Mouse (Mus musculus) thymus, adult 18-20 months (tissue): ENCODE data around the gene Rpl27.
"Not testable (repeated sequence)": the region's sequence is repeated elsewhere in the genome, so short reads cannot be mapped to it uniquely, and the experiment has no call there.

Experiments used
- DNase-seq, 2 experiments: peaks; one replicate each; pipeline ENCODE4 v3.0.0; 2022; ENCODE audit warnings: mixed read lengths in 2 of 2

The Rpl27 gene

DNA sequence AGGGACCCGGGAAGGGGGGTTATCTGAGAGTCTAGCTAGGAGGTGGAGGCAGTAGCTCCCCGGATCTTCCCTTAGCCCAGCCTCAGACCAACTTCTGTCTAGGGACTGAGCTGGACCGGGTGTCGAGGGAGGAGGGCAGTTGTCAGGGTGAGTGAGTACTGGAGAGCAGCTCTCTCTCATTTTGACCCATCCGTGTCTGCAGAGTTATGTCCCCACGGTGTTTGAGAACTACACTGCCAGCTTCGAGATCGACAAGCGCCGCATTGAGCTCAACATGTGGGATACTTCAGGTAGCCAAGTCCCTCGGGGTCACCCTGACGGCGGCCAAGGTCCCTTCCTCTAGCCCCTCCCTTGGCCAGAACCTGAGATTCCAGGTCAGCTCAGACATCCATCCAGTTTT, 26.6 kb downstream of the Rpl27 start:
- no peak for DNase-seq

DNA sequence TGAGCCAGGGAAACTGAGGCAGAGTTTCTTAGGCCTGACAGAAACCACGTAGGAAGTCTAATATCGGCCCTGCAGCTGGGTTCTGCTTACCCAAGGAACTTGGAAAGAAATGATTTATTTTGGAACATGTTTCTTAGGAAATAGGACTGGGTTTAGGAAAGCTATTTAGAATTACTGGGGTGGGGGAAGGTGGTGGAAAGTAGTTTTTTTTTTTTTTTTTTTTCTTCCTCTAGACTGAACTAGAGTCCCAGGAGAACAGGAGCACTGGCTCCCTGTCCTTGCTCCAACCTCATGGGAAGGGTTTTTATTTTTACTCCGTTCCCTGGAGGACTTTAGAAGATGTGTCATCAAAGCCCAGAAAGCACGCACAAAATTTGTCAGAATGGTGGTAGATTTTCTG, 27.1 kb downstream of the Rpl27 start:
- DNase-seq = no peak

DNA sequence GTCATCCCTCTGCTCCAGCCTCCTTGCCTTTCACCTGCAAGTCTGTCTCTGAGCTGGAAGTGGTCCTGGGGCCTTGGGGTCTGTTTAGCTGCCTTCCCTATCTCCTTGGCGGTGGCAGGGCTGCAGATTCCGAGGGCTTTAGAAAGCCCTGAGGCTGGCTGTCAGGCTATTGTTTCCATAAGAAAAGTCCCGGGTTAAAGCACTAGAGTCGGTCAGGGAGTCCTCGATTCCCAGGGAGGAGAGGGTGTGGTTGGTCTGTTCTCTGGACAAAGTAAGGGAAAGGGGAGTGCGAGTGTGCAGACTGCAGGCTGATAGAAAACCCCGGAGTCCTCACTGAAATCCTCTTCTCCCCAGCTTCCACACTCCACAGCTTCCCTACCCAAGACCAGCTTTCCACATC, 28.1 kb downstream of the Rpl27 start:
- DNase-seq = no peak

DNA sequence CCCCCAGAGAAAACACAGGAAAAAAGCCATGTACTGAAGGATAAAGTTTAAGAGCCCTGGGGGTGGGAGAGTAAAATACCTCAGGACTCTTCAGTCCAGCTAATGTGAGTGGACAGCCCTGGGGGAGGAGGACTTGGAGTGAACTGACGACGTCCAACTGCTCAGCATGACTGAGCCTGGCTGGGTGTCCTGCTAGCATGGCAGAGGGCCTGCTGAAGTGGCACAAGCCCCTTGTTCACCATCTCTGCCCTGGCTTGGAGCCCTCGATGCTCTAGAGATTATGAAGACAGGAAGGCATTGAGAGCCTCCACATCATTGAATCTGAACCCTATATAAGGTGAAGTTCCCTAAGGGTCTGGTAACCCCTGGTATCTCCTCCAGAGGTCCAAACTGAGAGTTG, 29.8 kb downstream of the Rpl27 start:
- no peak for DNase-seq

DNA sequence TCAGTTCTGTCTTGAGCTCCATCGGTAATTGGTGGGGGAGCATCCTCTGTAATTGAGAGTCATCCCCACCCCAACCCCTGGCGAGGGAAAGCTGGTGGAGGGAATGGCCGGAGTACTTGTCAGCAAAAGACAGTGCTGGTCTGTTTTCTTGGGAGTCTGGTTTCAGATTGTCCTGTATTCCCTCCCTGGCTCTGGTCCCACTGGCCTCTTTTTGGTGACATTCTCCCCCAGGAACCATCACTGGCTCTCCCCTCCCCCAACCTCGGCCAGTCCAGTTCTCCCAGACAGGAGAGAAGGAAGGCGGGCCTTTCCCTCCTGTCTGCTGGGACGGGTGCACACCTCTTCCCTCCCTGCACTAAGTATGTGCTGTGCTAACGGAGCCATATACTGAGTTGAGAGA, 30.2 kb downstream of the Rpl27 start:
- DNase-seq = no peak

DNA sequence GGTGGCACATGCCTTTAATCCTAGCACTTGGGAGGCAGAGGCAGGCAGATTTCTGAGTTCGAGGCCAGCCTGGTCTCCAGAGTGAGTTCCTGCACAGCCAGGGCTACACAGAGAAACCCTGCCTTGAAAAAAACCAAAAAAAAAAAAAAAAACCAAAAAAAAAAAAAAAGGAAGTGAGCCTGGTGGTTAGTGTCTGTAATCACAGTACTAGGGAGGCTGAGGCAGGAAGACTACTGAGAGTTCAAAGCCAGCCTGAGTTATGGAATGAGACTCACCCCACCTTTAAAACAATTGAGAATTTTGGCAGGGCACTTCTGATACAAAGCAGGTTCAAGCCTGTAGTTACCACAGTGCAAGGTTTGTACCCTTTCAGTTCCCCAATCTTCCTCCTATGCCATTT, 31.6 kb downstream of the Rpl27 start:
- DNase-seq = not testable (repeated sequence)

DNA sequence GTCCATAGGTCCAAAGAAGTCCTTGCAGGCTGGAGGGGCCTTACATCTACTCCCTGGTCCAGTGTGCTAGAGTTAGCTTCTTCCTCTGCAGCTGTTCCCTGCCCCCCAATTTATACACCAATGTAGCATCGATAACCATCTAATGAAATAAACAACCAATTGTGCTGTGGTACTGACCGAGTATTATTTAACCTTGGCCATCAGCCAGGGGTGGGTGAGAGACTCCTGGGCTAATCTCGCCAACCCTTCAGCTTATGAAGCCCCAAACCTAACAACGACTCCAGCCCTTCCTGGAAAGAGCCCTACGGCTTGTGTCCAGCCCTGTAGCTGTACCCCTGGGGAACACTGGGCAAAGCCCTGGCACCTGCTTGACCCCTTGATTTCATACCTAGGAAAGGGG, 32.2 kb downstream of the Rpl27 start:
- no peak for DNase-seq

DNA sequence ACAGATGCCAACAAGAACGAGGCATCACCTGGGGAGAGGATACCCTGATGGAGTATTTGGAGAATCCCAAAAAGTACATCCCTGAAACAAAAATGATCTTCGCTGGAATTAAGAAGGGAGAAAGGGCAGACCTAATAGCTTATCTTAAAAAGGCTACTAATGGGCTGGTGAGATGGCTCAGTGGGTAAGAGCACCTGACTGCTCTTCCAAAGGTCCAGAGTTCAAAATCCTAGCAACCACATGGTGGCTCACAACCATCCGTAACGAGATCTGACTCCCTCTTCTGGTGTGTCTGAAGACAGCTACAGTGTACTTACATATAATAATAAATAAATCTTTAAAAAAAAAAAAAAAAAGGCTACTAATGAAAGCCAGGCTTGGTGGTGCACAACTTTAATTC, 34.3 kb downstream of the Rpl27 start:
- not testable (repeated sequence) for DNase-seq

DNA sequence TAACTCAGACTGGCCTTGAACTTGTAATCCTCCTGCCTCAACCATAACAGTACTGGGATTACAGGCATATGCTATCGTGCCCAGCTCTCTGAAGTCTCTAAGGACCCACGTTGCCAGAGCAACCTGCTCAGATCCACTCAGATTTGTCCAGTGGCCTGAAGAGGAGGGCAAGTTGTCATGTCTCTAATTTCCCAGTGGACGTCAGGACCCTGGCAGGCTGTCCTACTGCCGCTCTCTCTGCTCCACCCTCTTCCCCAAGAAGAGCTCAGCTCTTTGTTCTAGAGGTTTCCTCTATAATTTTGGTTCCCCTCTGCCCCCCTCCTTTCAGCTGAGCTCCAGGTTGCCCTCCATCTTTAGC, 35.1 kb downstream of the Rpl27 start:
- DNase-seq = no peak

DNA sequence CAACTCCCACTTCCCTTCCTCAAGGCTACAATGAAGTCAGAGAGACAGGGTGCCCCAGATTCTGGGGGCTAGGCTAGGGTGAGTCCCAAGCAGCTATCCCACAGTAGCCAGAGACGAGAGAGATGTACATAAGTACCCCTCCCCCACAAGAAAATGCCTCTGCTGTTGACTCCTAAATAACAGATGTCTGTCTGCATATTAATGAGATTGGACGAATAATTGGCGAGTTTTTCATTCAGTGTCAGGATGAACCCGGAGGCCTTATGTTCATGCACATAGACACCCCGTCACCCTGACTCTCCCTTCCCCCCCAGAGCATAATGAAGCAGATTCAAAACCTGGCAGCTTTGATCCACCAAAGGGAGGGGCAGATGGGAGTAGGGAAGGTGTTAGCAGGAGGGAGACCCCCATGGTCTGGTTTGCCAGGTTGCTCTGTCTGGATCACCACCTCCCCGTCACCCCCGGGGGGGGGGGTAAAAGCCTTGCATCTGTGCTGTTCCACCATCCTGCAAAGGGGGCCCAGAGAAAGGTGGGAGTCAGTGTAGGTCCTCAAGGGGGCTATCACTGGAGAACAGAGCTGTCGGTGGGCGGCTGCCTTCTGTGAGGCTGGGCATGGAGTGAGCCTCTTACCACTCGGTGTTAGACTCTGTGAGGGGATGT, 35.6 kb downstream of the Rpl27 start:
- DNase-seq = no peak

DNA sequence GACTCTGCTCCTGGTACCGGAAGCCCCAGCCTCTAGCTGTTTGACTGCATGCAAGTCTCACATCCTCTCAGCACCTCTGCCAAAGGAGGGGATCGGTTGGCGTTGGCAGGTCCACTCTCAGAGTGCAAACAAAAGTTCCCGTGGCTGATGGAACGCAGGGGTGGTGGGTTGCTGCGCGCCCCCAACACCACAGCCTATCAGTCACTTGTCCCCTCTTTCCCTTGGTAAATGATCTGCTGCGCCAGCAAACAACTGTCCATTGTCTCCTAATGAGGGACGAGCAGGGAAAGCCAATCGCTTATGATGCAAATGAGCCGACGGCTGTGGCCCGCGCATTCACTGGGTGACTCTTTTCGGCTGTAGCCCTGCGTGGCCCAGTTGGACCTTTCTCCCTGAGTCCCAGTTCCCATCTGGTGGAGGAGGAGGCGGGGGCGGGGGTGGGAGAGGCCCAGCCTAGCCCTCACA, 37.1 kb downstream of the Rpl27 start:
- DNase-seq = no peak

DNA sequence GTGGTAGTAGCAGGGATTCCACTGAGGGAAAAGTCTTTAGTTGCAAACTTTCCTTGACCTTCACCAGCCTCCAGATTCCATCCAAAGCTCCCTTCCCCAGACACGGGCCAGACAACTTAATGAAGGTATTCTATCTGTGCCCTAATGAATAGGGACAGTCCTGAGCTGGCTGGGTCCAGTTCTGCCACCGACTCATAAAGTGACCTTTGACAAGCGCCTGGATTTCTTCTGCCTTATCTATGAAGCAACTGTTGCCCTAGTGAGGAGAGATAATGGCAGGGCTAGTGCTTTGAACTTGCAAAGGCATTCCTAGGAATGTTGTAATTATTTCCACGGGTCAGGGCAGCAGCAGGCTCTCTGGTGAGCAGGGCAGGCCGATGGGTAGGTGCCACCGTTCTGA, 38.8 kb downstream of the Rpl27 start:
- no peak for DNase-seq

DNA sequence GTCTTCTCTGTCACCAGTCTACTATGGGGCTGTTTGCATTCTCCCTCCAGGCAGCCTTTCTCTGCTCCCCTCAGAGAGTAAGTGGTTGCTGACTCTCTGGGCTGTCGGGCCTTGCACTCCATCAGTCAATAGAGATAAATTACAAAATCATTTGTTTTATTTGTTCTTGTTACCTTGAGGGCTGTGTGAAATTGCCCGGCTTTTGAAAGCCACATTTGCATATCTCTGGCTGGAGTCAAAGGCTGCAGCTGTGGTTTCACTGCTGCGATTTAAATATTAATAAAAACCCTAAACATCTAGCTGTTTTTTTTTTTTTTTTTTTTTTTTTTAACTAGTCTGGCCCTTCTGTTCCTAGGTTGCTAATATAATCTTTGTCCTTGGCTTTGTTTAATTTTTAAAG, 41.7 kb downstream of the Rpl27 start:
- no peak for DNase-seq

DNA sequence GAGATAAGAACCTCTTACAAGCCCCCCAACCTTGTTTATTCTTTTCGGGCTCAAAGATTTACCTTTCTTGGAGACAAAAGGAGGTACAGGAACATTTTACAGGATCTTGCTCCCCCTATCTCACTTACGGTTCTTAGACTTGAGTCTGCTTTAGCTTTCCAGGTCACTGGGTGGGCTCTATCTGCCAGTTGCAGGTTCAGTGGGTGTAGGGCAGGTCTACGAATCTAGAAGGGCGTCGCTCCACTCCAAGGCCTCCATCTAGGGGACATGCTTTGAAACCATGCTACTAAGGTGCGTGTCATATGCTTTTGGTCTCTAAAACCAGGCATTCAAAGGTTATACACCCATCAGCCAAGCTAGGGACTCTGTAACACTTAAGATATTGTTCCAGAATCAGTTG, 42.1 kb downstream of the Rpl27 start:
- no peak for DNase-seq

DNA sequence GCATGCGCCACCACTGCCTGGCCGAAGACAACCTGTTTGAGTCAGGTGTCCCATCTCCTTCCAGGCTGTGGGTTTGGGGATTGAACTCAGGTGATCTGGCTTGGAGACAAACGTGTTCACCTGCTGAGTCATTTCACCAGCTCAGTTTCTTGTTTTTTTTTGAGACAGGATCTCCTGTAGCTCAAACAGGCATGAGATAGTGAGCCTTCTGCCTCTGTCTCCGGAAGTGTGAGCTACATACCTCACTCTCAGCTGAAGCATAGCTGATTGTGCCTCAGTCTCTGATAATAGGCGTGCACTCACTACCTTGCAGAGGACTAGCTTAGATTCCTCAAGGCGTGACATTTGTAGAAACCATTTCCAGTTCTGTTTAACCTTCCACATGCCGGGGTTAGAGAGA, 42.7 kb downstream of the Rpl27 start:
- no peak for DNase-seq

DNA sequence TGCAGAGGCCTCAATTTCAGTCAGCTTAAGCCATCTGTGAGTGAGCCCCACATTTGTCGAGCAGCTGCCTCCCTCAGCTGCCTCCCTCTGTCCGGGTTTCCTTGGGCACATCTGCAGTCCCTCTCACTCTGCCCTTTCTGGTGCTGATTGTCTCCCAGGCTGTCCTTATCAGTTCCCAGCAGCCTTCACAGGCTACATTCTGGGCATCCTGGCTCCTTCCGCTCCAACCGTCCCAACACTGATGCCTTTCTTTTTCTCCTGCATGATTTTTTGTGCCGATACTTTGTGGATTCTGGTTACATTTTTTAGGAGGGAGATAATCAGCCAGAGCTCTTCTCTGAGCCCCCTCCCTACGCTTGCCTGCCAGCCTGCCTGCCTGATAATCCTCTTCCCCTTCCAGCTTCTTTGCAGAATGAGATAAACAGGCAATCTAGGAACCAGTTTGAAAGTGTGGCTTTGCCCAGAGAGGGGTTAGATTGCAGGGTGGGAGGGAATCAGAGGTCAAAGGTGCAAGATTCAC, 43.5 kb downstream of the Rpl27 start:
- no peak for DNase-seq

DNA sequence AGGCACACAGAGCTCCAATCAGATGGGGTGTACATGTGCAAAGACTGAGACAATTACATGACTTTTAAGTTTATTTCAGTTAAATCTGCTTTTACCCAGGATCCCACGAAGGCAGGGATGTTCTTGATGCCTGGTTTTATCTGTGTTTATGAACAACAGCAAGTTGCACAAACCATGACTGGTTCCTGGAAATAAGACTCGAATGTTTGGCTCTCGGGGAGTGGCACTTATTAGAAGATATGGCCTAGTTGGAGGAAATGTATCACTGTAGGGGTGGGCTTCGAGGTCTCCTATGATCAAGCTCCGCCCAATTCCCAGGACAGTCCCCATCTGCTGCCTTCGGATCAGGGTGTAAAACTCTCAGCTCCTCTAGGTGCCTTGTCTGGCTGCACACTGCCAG, 44.0 kb downstream of the Rpl27 start:
- DNase-seq = no peak
